Mouse (Mus musculus): Measurements from ENCODE around the gene Htra1.

DNA sequence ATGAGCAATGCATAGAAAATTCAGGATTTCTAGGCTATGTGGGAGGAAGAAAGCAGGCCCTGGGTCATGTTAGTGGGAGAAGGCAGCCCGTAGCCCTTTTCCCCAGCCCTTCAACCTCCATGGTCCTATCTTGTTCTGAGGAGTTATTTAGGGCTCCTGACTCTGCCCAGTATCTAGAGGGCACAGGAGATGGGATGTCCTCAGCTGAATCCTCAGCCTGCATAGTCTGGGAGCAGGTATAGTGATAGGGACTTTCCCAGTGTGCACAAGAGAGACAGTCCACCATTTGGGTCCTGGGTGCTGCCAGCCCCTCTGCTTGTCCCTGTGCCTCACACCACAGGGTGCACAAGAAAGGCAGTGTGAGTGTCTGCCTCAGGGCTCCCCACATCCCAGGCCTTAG is 42.6 kb downstream of the Htra1 start:
- TF ChIP-seq POLR2A (IDR thresholded peaks at IDR 0.05; ENCODE audit: low read depth, low read length) (no peak), CTCF (IDR thresholded peaks at IDR 0.05; ENCODE audit: borderline replicate concordance, insufficient read depth, low read length) (no peak)

Data from embryonic fibroblast, embryonic 13.5 days (primary cell).